Mouse (Mus musculus) MEL (cell line): Measurements from ENCODE around the gene Arid3b. TPM values are rescaled to one million over a fixed set of nuclear protein-coding genes. Genes with fewer than 3 reads are reported as not detected.

ENCODE experiments used
- DNase-seq: peaks from one replicate; pipeline ENCODE4 v3.0.0; 2011; ENCODE audit warnings: low read depth, low spot score
- H3K27ac ChIP-seq: 2 replicates; pipeline ENCODE4 v1.5.1; 2012; ENCODE audit warnings: low read depth, mild to moderate bottlenecking, control low read depth, low read length, moderate library complexity; ENCODE audit not compliant: control insufficient read depth
- H3K27me3 ChIP-seq, 2 experiments: fragments of 150-350 bp in 1 of 2; sonication (generic) in 1 of 2; 2 replicates each; pipeline ENCODE4 v1.6.1; 2012; ENCODE audit warnings: low read length in 2 of 2, mild to moderate bottlenecking in 2 of 2, improper control_type of control experiment in 1 of 2, moderate library complexity in 1 of 2; ENCODE audit not compliant: insufficient read depth in 2 of 2, control insufficient read depth in 1 of 2
- H3K36me3 ChIP-seq, 2 experiments: 2 replicates each; pipeline ENCODE4 v1.6.1; 2012 to 2014; ENCODE audit warnings: low read length in 2 of 2, improper control_type of control experiment in 1 of 2, inconsistent platforms in 1 of 2, mild to moderate bottlenecking in 1 of 2; ENCODE audit not compliant: insufficient read depth in 2 of 2, control insufficient read depth in 1 of 2
- H3K4me1 ChIP-seq, 2 experiments: fragments of 150-350 bp in 1 of 2; sonication (generic) in 1 of 2; 2 replicates each; pipeline ENCODE4 v1.6.1; 2012; ENCODE audit warnings: low read length in 2 of 2, improper control_type of control experiment in 1 of 2, mild to moderate bottlenecking in 1 of 2; ENCODE audit not compliant: insufficient read depth in 2 of 2, control insufficient read depth in 1 of 2
- H3K4me3 ChIP-seq, 2 experiments: fragments of 150-350 bp in 1 of 2; sonication (generic) in 1 of 2; 2 replicates each; pipeline ENCODE4 v1.5.1; 2012; ENCODE audit warnings: low read depth in 2 of 2, low read length in 2 of 2, mild to moderate bottlenecking in 2 of 2, moderate library complexity in 2 of 2, control low read depth in 1 of 2, improper control_type of control experiment in 1 of 2; ENCODE audit not compliant: control insufficient read depth in 1 of 2, insufficient read depth in 1 of 2
- H3K79me2 ChIP-seq: 2 replicates; pipeline ENCODE4 v1.6.1; 2012; ENCODE audit warnings: mild to moderate bottlenecking, low read length, moderate library complexity; ENCODE audit not compliant: control insufficient read depth, poor library complexity, insufficient read depth
- H3K9ac ChIP-seq: 2 replicates; pipeline ENCODE4 v1.6.1; 2012; ENCODE audit warnings: low read depth, mild to moderate bottlenecking, control low read depth, low read length, moderate library complexity; ENCODE audit not compliant: control insufficient read depth, poor library complexity, severe bottlenecking
- H3K9me3 ChIP-seq: fragments of 150-350 bp; sonication (generic); replicated peaks from 2 replicates; pipeline ENCODE4 v1.6.1; 2012; ENCODE audit warnings: mild to moderate bottlenecking, low read length, improper control_type of control experiment, moderate library complexity; ENCODE audit not compliant: insufficient read depth
- CHD2 ChIP-seq: IDR thresholded peaks from 2 replicates; pipeline ENCODE4 v1.6.1; 2011; ENCODE audit warnings: low read length, improper control_type of control experiment
- CTCF ChIP-seq, 3 experiments: IDR thresholded peaks in 2 of 3; conservative IDR thresholded peaks in 1 of 3; 2 replicates each; pipeline ENCODE4 v1.5.1; 2011 to 2012; ENCODE audit warnings: low read length in 3 of 3, low read depth in 2 of 3, mild to moderate bottlenecking in 2 of 3, improper control_type of control experiment in 1 of 3, inconsistent platforms in 1 of 3, mixed read lengths in 1 of 3, moderate library complexity in 1 of 3; ENCODE audit not compliant: control insufficient read depth in 1 of 3, insufficient read depth in 1 of 3, poor library complexity in 1 of 3, severe bottlenecking in 1 of 3
- ELF1 ChIP-seq: IDR thresholded peaks from 2 replicates; pipeline ENCODE4 v1.6.1; 2014; ENCODE audit warnings: low read depth, mild to moderate bottlenecking, inconsistent platforms, low read length, improper control_type of control experiment, moderate library complexity
- GABPA ChIP-seq: IDR thresholded peaks from 2 replicates; pipeline ENCODE4 v1.6.1; 2012; ENCODE audit warnings: low read depth, mild to moderate bottlenecking, inconsistent platforms, low read length, improper control_type of control experiment, moderate library complexity
- JUND ChIP-seq: IDR thresholded peaks from 2 replicates; pipeline ENCODE4 v1.6.1; 2011; ENCODE audit warnings: low read depth, mild to moderate bottlenecking, improper control_type of control experiment, low read length
- KAT2A ChIP-seq: conservative IDR thresholded peaks from 2 replicates; pipeline ENCODE4 v1.6.1; 2012; ENCODE audit warnings: low read depth, low read length, improper control_type of control experiment, inconsistent platforms
- MAZ ChIP-seq: IDR thresholded peaks from 2 replicates; pipeline ENCODE4 v1.6.1; 2012; ENCODE audit warnings: low read depth, mild to moderate bottlenecking, inconsistent platforms, low read length, improper control_type of control experiment
- MEF2A ChIP-seq: IDR thresholded peaks from 2 replicates; pipeline ENCODE4 v1.6.1; 2014; ENCODE audit warnings: low read depth, mild to moderate bottlenecking, inconsistent platforms, low read length, improper control_type of control experiment; ENCODE audit not compliant: poor library complexity, insufficient replicate concordance, severe bottlenecking; ENCODE audit errors: extremely low read depth
- MXI1 ChIP-seq: IDR thresholded peaks from 2 replicates; pipeline ENCODE4 v1.6.1; 2011; ENCODE audit warnings: mild to moderate bottlenecking, low read depth, low read length, improper control_type of control experiment
- NRF1 ChIP-seq: IDR thresholded peaks from 2 replicates; pipeline ENCODE4 v1.6.1; 2014; ENCODE audit warnings: low read depth, mild to moderate bottlenecking, inconsistent platforms, low read length, improper control_type of control experiment, moderate library complexity; ENCODE audit not compliant: poor library complexity, insufficient read depth, severe bottlenecking
- POLR2AphosphoS5 ChIP-seq: IDR thresholded peaks from 2 replicates; pipeline ENCODE4 v1.6.1; 2012; ENCODE audit warnings: low read depth, borderline replicate concordance, mild to moderate bottlenecking, inconsistent platforms, low read length, moderate library complexity, mixed read lengths
- RAD21 ChIP-seq: IDR thresholded peaks from 2 replicates; pipeline ENCODE4 v1.6.1; 2011; ENCODE audit warnings: mild to moderate bottlenecking, low read depth, low read length, improper control_type of control experiment
- SMC3 ChIP-seq: IDR thresholded peaks from 2 replicates; pipeline ENCODE4 v1.6.1; 2011; ENCODE audit warnings: low read depth, low read length, improper control_type of control experiment
- UBTF ChIP-seq: IDR thresholded peaks from 2 replicates; pipeline ENCODE4 v1.6.1; 2012; ENCODE audit warnings: low read depth, mild to moderate bottlenecking, inconsistent platforms, low read length, improper control_type of control experiment, moderate library complexity, borderline replicate concordance; ENCODE audit not compliant: insufficient read depth
- ZC3H11A ChIP-seq: IDR thresholded peaks from 2 replicates; pipeline ENCODE4 v1.6.1; 2012; ENCODE audit warnings: low read depth, mild to moderate bottlenecking, inconsistent platforms, low read length, improper control_type of control experiment
- ZMIZ1 ChIP-seq: IDR thresholded peaks from 2 replicates; pipeline ENCODE4 v1.6.1; 2012; ENCODE audit warnings: low read depth, mild to moderate bottlenecking, inconsistent platforms, low read length, improper control_type of control experiment, moderate library complexity
- polyA plus RNA-seq, 2 experiments: library from polyadenylated mRNA; stranded (reverse) in 1 of 2; unstranded in 1 of 2; fragments of >175 nt in 1 of 2; fragments of >200 nt in 1 of 2; gene quantifications; 2 replicates each; pipeline versions ENCODE4 v1.2.1 to v1.2.4; 2012; ENCODE audit warnings: low replicate concordance in 2 of 2, low read depth in 1 of 2; ENCODE audit not compliant: insufficient read length in 2 of 2, insufficient read depth in 1 of 2, missing spikeins in 1 of 2
- total RNA-seq: library from RNA; depleted of rRNA; stranded (reverse); fragments of 300-350 nt; gene quantifications from 2 replicates; pipeline ENCODE4 v1.2.3, GENCODE M21; 2012

Arid3b gene
- total and polyA plus RNA-seq, 3 experiments, result 2.3 to 7.4 TPM; not detected in 1

DNA sequence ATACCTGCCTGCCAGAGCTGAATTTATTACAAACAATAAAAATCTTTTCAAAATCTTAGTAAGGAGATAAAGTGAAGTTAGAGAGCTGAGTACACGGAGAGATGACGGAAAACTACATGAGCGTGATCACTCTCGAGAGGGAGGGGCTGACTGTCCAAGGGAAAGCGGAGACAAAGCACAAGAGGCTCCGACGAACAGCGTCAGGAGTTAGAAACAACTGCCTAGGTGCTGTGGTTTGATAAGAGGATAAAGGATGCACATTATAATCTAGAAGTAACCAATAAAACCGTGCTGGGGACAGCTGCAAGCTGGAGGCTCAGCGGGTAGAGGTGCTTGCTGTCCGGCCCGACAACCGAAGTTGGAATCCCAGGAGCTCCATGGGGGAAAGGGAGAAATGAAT, 13.8 kb downstream of the Arid3b start (continued):
- TF ChIP-seq JUND, result no peak

- Histone ChIP-seq H3K27me3 (no peaks in the 10 kb centered on the region), H3K79me2 (no peaks in the 10 kb centered on the region), H3K36me3 (peaks cover 0 to 7% of the 10 kb centered on the region in 2 experiments; a peak in 2 of 4 replicates), H3K27ac (no peak overlapping the region), H3K4me3 (no peak overlapping the region), H3K4me1 (peaks cover 3 to 8% of the 10 kb centered on the region in 2 experiments; a peak in 3 of 4 replicates), H3K9ac (no peak overlapping the region), H3K9me3 (no peaks in the 10 kb centered on the region)
- TF ChIP-seq MEF2A (no peak), SMC3 (no peak), ZC3H11A (no peak), KAT2A (no peak), NRF1 (no peak), CHD2 (no peak), ZMIZ1 (no peak), UBTF (no peak)
- peak; percentile 40 for DNase-seq
Measured at GRCm38 (mm10) chr9:57820186-57821080, 16.2 kb downstream of the Arid3b start.

- no peak for TF ChIP-seq MXI1
- no peak for TF ChIP-seq MAZ
- TF ChIP-seq GABPA, result no peak
- no peak for TF ChIP-seq CTCF (IDR thresholded peaks at IDR 0.05 in 2 of 3, conservative IDR thresholded peaks at IDR 0.05 in 1 of 3; ENCODE audit: control insufficient read depth in 1 of 3, insufficient read depth in 1 of 3, low read depth in 2 of 3, low read length in 3 of 3, poor library complexity in 1 of 3, severe bottlenecking in 1 of 3)
- no peak for TF ChIP-seq CHD2
- no peak for TF ChIP-seq ZMIZ1
- no peak for TF ChIP-seq RAD21
- TF ChIP-seq POLR2AphosphoS5, result no peak
- TF ChIP-seq JUND, result no peak
- TF ChIP-seq ELF1, result no peak
- Histone ChIP-seq H3K4me1 (peaks cover 0 to 3% of the 10 kb centered on the region in 2 experiments; a peak in 1 of 4 replicates), H3K36me3 (peaks cover 0 to 3% of the 10 kb centered on the region in 2 experiments; a peak in 2 of 4 replicates), H3K4me3 (no peak overlapping the region), H3K9ac (no peak overlapping the region), H3K27ac (no peak overlapping the region), H3K9me3 (no peaks in the 10 kb centered on the region), H3K27me3 (no peaks in the 10 kb centered on the region), H3K79me2 (no peaks in the 10 kb centered on the region)
- no peak for DNase-seq
Measured at GRCm38 (mm10) chr9:57817220-57817667, 19.3 kb downstream of the Arid3b start.
